7 mouse cellular contexts compared by ENCODE assay signal in the genomic region with DNA sequence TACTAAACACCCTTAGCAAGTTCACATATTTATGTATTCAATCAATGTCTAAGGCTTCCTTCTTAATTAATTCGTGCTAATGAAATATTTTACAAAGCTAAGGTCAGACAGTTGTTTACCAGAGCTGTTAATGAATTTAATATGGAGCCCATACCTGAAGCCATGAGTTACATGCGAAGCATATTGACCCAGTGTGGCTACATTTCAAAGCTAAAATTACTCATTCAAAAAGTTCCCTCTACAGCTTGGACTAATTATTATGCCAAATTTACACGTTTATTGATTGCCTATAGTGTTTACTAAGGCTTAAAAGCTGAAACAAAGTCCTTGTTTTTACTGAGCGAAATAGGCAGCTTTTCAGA. TPM values are rescaled to one million over a fixed set of nuclear protein-coding genes. Genes with fewer than 3 reads are reported as not detected.
A peak's percentile ranks its signal among the peaks of the same experiment; 100 is the strongest.
DNase-seq lines count a peak whose midpoint lies in the region; ATAC-seq lines count a peak whose summit lies in the region.

No protein-coding gene starts in this region.

- no peak overlapping the region for H3K27ac ChIP-seq in lung, embryonic 16.5 days (ENCODE audit: low read length)
- no peak overlapping the region for H3K27ac ChIP-seq in forebrain, embryonic 15.5 days (replicated peaks)
- no peak overlapping the region for H3K27ac ChIP-seq in limb, embryonic 15.5 days
- 0 out of 2 replicates have a peak overlapping the region, but pooled peaks have one; percentile 7 for H3K27ac ChIP-seq in stomach, embryonic 15.5 days

- DNase-seq in lung, postnatal 4 days, result no peak
- DNase-seq in right cerebral cortex, postnatal 14 days, result no peak
- no peak for DNase-seq in layer of hippocampus, adult 11-12 months (ENCODE audit: low spot score)

- 35% methylated on average over 4 of the region's 4 CpGs for WGBS in lung, embryonic 16.5 days
- 42% methylated on average over 4 of the region's 4 CpGs for WGBS in forebrain, embryonic 15.5 days
- WGBS in limb, embryonic 15.5 days, result 36% methylated on average over 4 of the region's 4 CpGs
- 33% methylated on average over 4 of the region's 4 CpGs for WGBS in stomach, embryonic 15.5 days

- H3K4me1 ChIP-seq in lung, embryonic 16.5 days (replicated peaks; ENCODE audit: control insufficient read depth, insufficient read depth, low read length), result peaks cover 13% of the 10 kb centered on the region
- H3K4me1 ChIP-seq in forebrain, embryonic 15.5 days, result peaks cover 26% of the 10 kb centered on the region
- peaks cover 8% of the 10 kb centered on the region for H3K4me1 ChIP-seq in limb, embryonic 15.5 days
- H3K4me1 ChIP-seq in stomach, embryonic 15.5 days, result peaks cover 12% of the 10 kb centered on the region

- H3K9me3 ChIP-seq in lung, embryonic 16.5 days (ENCODE audit: control insufficient read depth, low read length), result no peaks in the 10 kb centered on the region
- H3K9me3 ChIP-seq in forebrain, embryonic 15.5 days, result no peaks in the 10 kb centered on the region
- H3K9me3 ChIP-seq in limb, embryonic 15.5 days, result no peaks in the 10 kb centered on the region
- H3K9me3 ChIP-seq in stomach, embryonic 15.5 days, result no peaks in the 10 kb centered on the region

- peak overlapping the region; percentile 99 for H3K4me3 ChIP-seq in lung, embryonic 16.5 days (ENCODE audit: low read length)
- peak overlapping the region; percentile 62 for H3K4me3 ChIP-seq in forebrain, embryonic 15.5 days
- peak overlapping the region; percentile 93 for H3K4me3 ChIP-seq in limb, embryonic 15.5 days
- peak overlapping the region; percentile 97 for H3K4me3 ChIP-seq in stomach, embryonic 15.5 days (replicated peaks)

- H3K36me3 ChIP-seq in lung, embryonic 16.5 days (ENCODE audit: control insufficient read depth, insufficient read depth, low read length), result 0 out of 2 replicates have a peak, but pooled peaks cover 2% of the 10 kb centered on the region
- peaks cover 12% of the 10 kb centered on the region; the same call in 1 of the 2 replicates for H3K36me3 ChIP-seq in forebrain, embryonic 15.5 days
- peaks cover 4% of the 10 kb centered on the region for H3K36me3 ChIP-seq in limb, embryonic 15.5 days
- peaks cover 3% of the 10 kb centered on the region; the same call in 1 of the 2 replicates for H3K36me3 ChIP-seq in stomach, embryonic 15.5 days

- peak overlapping the region; percentile 62 for H3K4me2 ChIP-seq in lung, embryonic 16.5 days (ENCODE audit: low read depth, low read length)
- H3K4me2 ChIP-seq in forebrain, embryonic 15.5 days (replicated peaks), result peak overlapping the region; percentile 49
- H3K4me2 ChIP-seq in limb, embryonic 15.5 days, result peak overlapping the region; percentile 45
- H3K4me2 ChIP-seq in stomach, embryonic 15.5 days, result peak overlapping the region; percentile 53

- 0 out of 2 replicates have a peak, but pooled peaks have one; percentile 1 for ATAC-seq in lung, embryonic 16.5 days (ENCODE audit: low read depth)
- no peak for ATAC-seq in forebrain, embryonic 15.5 days (replicated peaks)
- ATAC-seq in limb, embryonic 15.5 days (ENCODE audit: insufficient number of reproducible peaks, low FRiP score, low TSS enrichment, low read depth), result no peak; the same call in 1 of the 2 replicates
- ATAC-seq in stomach, embryonic 15.5 days (ENCODE audit: insufficient read depth, low FRiP score, low read depth), result no peak

- no peaks in the 10 kb centered on the region for H3K27me3 ChIP-seq in lung, embryonic 16.5 days (ENCODE audit: control insufficient read depth, insufficient read depth, low read depth, low read length)
- no peaks in the 10 kb centered on the region for H3K27me3 ChIP-seq in forebrain, embryonic 15.5 days
- no peaks in the 10 kb centered on the region for H3K27me3 ChIP-seq in limb, embryonic 15.5 days
- no peaks in the 10 kb centered on the region for H3K27me3 ChIP-seq in stomach, embryonic 15.5 days (replicated peaks)

- peak overlapping the region; percentile 92 for H3K9ac ChIP-seq in lung, embryonic 16.5 days (ENCODE audit: low read length)
- peak overlapping the region; percentile 43; the same call in 1 of the 2 replicates for H3K9ac ChIP-seq in forebrain, embryonic 15.5 days (replicated peaks)
- no peak overlapping the region for H3K9ac ChIP-seq in limb, embryonic 15.5 days
- no peak overlapping the region for H3K9ac ChIP-seq in stomach, embryonic 15.5 days

RNA-seq across cellular contexts. Expression of a gene that starts 0.4 kb away (rescaled TPM):
- 72.1 and 83.5 TPM in 2 replicates for polyA plus RNA-seq in lung, embryonic 16.5 days (2015; fragmentation: Nextera tagmentation; extraction: Ambion mirVana)
- 116 and 120 TPM in 2 replicates for polyA plus RNA-seq in forebrain, embryonic 15.5 days (2015; fragmentation: Nextera tagmentation; extraction: Ambion mirVana)
- 82.8 and 88.2 TPM in 2 replicates for polyA plus RNA-seq in limb, embryonic 15.5 days (2015; fragmentation: Nextera tagmentation; extraction: Ambion mirVana)
- polyA plus RNA-seq in stomach, embryonic 15.5 days (2015; fragmentation: Nextera tagmentation; extraction: Ambion mirVana), result 75.4 and 88.1 TPM in 2 replicates

Comparison
In these comparisons a context has a peak if more than half of its experiments do, and no peak if none do; other contexts are left out.
1. H3K9ac ChIP-seq: peak in lung, embryonic 16.5 days (single experiment) and forebrain, embryonic 15.5 days (single experiment); none in limb, embryonic 15.5 days (single experiment) and stomach, embryonic 15.5 days (single experiment).
2. Peak in every context shown above with its lines, with median percentiles within 50 percentile points of each other: H3K4me2 ChIP-seq and H3K4me3 ChIP-seq.